Mouse (Mus musculus): Measurements from ENCODE around the gene 9930111J21Rik1.
"Not testable (repeated sequence)": the region's sequence is repeated elsewhere in the genome, so short reads cannot be mapped to it uniquely, and the experiment has no call there.

DNA sequence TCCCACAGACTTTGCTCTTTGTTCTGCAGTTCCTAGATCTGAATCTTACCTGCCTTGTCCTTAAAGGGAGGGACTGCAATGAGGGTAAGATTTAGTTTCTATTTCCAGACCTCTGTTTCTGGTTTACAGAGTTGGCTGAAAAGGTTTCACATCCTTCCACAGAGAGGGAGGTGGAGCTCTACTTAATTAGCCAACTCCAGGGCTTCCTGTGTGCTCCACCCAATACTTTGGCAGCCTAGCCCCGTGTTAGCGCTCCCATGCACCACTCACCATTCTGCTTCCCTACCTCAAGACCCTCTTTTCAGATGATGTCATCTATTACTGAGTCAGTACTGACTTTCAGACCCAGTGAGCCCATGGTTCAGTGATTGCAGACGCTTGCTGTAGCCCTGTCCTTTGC, at the start of gene 9930111J21Rik1:
- TF ChIP-seq POLR2A (IDR thresholded peaks at IDR 0.05; ENCODE audit: low read depth, low read length); CTCF (IDR thresholded peaks at IDR 0.05; ENCODE audit: extremely low read depth, insufficient read length, insufficient replicate concordance, low read depth, low read length): not testable (repeated sequence)
